Mouse (Mus musculus) R1 (cell line): ENCODE measurements around the gene Znrf1.
"Not testable (repeated sequence)": the region's sequence is repeated elsewhere in the genome, so short reads cannot be mapped to it uniquely, and the experiment has no call there.

ENCODE experiments used
- DNase-seq: peaks from one replicate; pipeline ENCODE4 v3.0.0-alpha.2; 2018; ENCODE audit warnings: low read depth, low spot score

The Znrf1 gene

GRCm38 (mm10) chr8:111628894-111629501 lies 93.1 kb downstream of the Znrf1 start:
- no peak for DNase-seq

- DNase-seq = no peak
Measured at GRCm38 (mm10) chr8:111630105-111630521, 94.2 kb downstream of the Znrf1 start, which contains the start of gene Ldhd. Gene Ldhd, minus strand, starts transcription at chr8:111630374.

- no peak for DNase-seq
Measured at GRCm38 (mm10) chr8:111631589-111631988, 95.7 kb downstream of the Znrf1 start.

- DNase-seq = no peak
Measured at GRCm38 (mm10) chr8:111632976-111633375, 97.1 kb downstream of the Znrf1 start.

GRCm38 (mm10) chr8:111638086-111638485 lies 102.2 kb downstream of the Znrf1 start:
- no peak for DNase-seq

- DNase-seq = no peak
Measured at GRCm38 (mm10) chr8:111641064-111641463, 105.2 kb downstream of the Znrf1 start.

- DNase-seq = no peak
Measured at GRCm38 (mm10) chr8:111642496-111642895, 106.6 kb downstream of the Znrf1 start.

- no peak for DNase-seq
Measured at GRCm38 (mm10) chr8:111642939-111643263, 107.0 kb downstream of the Znrf1 start.

GRCm38 (mm10) chr8:111643264-111644141 lies 107.6 kb downstream of the Znrf1 start, which contains the start of gene Zfp1:
Gene Zfp1, plus strand, starts transcription at chr8:111643401.
- peak; percentile 96 for DNase-seq

GRCm38 (mm10) chr8:111644286-111645051 lies 108.6 kb downstream of the Znrf1 start:
- DNase-seq = not testable (repeated sequence)

- no peak for DNase-seq
Measured at GRCm38 (mm10) chr8:111645715-111646114, 109.8 kb downstream of the Znrf1 start.

GRCm38 (mm10) chr8:111648834-111649233 lies 112.9 kb downstream of the Znrf1 start:
- DNase-seq = peak; percentile 94

GRCm38 (mm10) chr8:111650651-111651050 lies 114.8 kb downstream of the Znrf1 start:
- peak; percentile 95 for DNase-seq

GRCm38 (mm10) chr8:111653524-111653923 lies 117.6 kb downstream of the Znrf1 start:
- no peak for DNase-seq

- DNase-seq = peak; percentile 69
Measured at GRCm38 (mm10) chr8:111657312-111657854, 121.5 kb downstream of the Znrf1 start.

- DNase-seq = no peak
Measured at GRCm38 (mm10) chr8:111658819-111659423, 123.0 kb downstream of the Znrf1 start.

GRCm38 (mm10) chr8:111662473-111662872 lies 126.6 kb downstream of the Znrf1 start:
- peak; percentile 71 for DNase-seq

GRCm38 (mm10) chr8:111666751-111667150 lies 130.9 kb downstream of the Znrf1 start:
- DNase-seq = no peak
